ENCODE assay signal across 8 mouse cellular contexts in genomic region chr15:5117031-5117601, GRCm38 (mm10). TPM values are rescaled to one million over a fixed set of nuclear protein-coding genes. Genes with fewer than 3 reads are reported as not detected.
A peak's percentile ranks its signal among the peaks of the same experiment; 100 is the strongest.
DNase-seq lines count a peak whose midpoint lies in the region; ATAC-seq and TF ChIP-seq lines count a peak whose summit lies in the region.

No protein-coding gene starts in this region.

- peaks cover 13% of the 10 kb centered on the region for H3K4me1 ChIP-seq in heart, embryonic 10.5 days
- peaks cover 60% of the 10 kb centered on the region for H3K4me1 ChIP-seq in G1E (ENCODE audit: insufficient read depth, low read depth, low read length)
- H3K4me1 ChIP-seq in heart, embryonic 16.5 days (ENCODE audit: control insufficient read depth, insufficient read depth, low read length) = peaks cover 22% of the 10 kb centered on the region
- peaks cover 65% of the 10 kb centered on the region for H3K4me1 ChIP-seq in liver, embryonic 12.5 days

- peak overlapping the region; percentile 75 for H3K4me2 ChIP-seq in heart, embryonic 16.5 days (ENCODE audit: low read depth, low read length)
- H3K4me2 ChIP-seq in liver, embryonic 12.5 days = peak overlapping the region; percentile 87

- H3K36me3 ChIP-seq in heart, embryonic 10.5 days = peaks cover 49% of the 10 kb centered on the region
- H3K36me3 ChIP-seq in G1E (replicated peaks) = peaks cover 63% of the 10 kb centered on the region
- H3K36me3 ChIP-seq in heart, embryonic 16.5 days (ENCODE audit: control insufficient read depth, insufficient read depth) = peaks cover 34% of the 10 kb centered on the region
- H3K36me3 ChIP-seq in liver, embryonic 12.5 days = peaks cover 52% of the 10 kb centered on the region

- peak overlapping the region; percentile 91 for H3K27ac ChIP-seq in heart, embryonic 10.5 days
- peak overlapping the region; percentile 97 for H3K27ac ChIP-seq in heart, embryonic 16.5 days (ENCODE audit: low read length)
- H3K27ac ChIP-seq in liver, embryonic 12.5 days = peak overlapping the region; percentile 79

- H3K9me3 ChIP-seq in heart, embryonic 10.5 days = no peaks in the 10 kb centered on the region
- H3K9me3 ChIP-seq in G1E (replicated peaks) = no peaks in the 10 kb centered on the region
- no peaks in the 10 kb centered on the region for H3K9me3 ChIP-seq in heart, embryonic 16.5 days (replicated peaks; ENCODE audit: control insufficient read depth, low read length)
- H3K9me3 ChIP-seq in liver, embryonic 12.5 days (replicated peaks) = no peaks in the 10 kb centered on the region

- no peaks in the 10 kb centered on the region for H3K27me3 ChIP-seq in heart, embryonic 10.5 days (ENCODE audit: insufficient read depth, poor library complexity, severe bottlenecking)
- H3K27me3 ChIP-seq in G1E (ENCODE audit: insufficient read depth, low read length) = no peaks in the 10 kb centered on the region
- H3K27me3 ChIP-seq in heart, embryonic 16.5 days (ENCODE audit: control insufficient read depth, insufficient read depth, low read length) = no peaks in the 10 kb centered on the region
- no peaks in the 10 kb centered on the region for H3K27me3 ChIP-seq in liver, embryonic 12.5 days (replicated peaks)

- peak overlapping the region; percentile 76 for H3K4me3 ChIP-seq in heart, embryonic 10.5 days
- peak overlapping the region; percentile 95 for H3K4me3 ChIP-seq in G1E (ENCODE audit: low read depth, low read length)
- peak overlapping the region; percentile 94 for H3K4me3 ChIP-seq in heart, embryonic 16.5 days (ENCODE audit: low read length)
- H3K4me3 ChIP-seq in liver, embryonic 12.5 days = peak overlapping the region; percentile 86

- TF ChIP-seq CTCF in G1E (IDR thresholded peaks at IDR 0.05; ENCODE audit: low read depth, low read length) = no peak

- ATAC-seq in G1E (ENCODE audit: extremely low read depth, insufficient number of reproducible peaks, low FRiP score, poor library complexity, severe bottlenecking) = no peak
- ATAC-seq in heart, embryonic 16.5 days (replicated peaks; ENCODE audit: extremely low read depth, insufficient read depth, low FRiP score) = no peak
- ATAC-seq in liver, embryonic 12.5 days = no peak

- intact Hi-C loops in heart, postnatal 25 days (cut with DNase I) = loop anchor here (2.0 kb wide), 1 partner anchor 26 kb away; the partner anchor contains the start of gene Prkaa1

- peak overlapping the region; percentile 98 for H3K9ac ChIP-seq in heart, embryonic 16.5 days (ENCODE audit: low read length)
- peak overlapping the region; percentile 92 for H3K9ac ChIP-seq in liver, embryonic 12.5 days

- 3% methylated on average over 22 of the region's 22 CpGs for WGBS in heart, embryonic 10.5 days
- WGBS in heart, embryonic 16.5 days = under 1% methylated on average over 22 of the region's 22 CpGs
- WGBS in liver, embryonic 12.5 days (ENCODE audit: insufficient replicate concordance) = under 1% methylated on average over 22 of the region's 22 CpGs

- no peak for DNase-seq in heart, embryonic 10.5 days (ENCODE audit: low spot score)
- no peak for DNase-seq in heart, postnatal 25 days (ENCODE audit: low spot score)
- DNase-seq in G1E (ENCODE audit: low spot score) = no peak
- peak; percentile 42 to 50 for DNase-seq in spleen, postnatal 36 days (ENCODE audit: low spot score in 2 of 2)
- DNase-seq in embryo, embryonic 11 days = no peak
- DNase-seq in layer of hippocampus, adult 18-20 months (ENCODE audit: low spot score in 2 of 2) = no peak

RNA-seq across cellular contexts. Expression of gene Rpl37, which starts 0.7 kb away (rescaled TPM):
- polyA plus RNA-seq in heart, embryonic 10.5 days (2016; fragmentation: Nextera tagmentation; extraction: Ambion mirVana) = 366 and 403 TPM in 2 replicates
- 100 to 1,000 TPM; 178 to 197 TPM for total RNA-seq in heart, postnatal 25 days (2021)
- 374 and 438 TPM in 2 replicates for total RNA-seq in G1E (2014; fragmentation: Nextera tagmentation)
- 1,244 and 1,575 TPM in 2 replicates for total RNA-seq in G1E (2017)
- polyA plus RNA-seq in G1E (2012) = 48.0 and 51.7 TPM in 2 replicates
- polyA plus RNA-seq in heart, embryonic 16.5 days (2015; fragmentation: Nextera tagmentation; extraction: Ambion mirVana) = 226 and 249 TPM in 2 replicates
- 532 and 540 TPM in 2 replicates for polyA plus RNA-seq in liver, embryonic 12.5 days (2016; fragmentation: Nextera tagmentation; extraction: Ambion mirVana)
- 100 to 1,000 TPM; 322 to 344 TPM for total RNA-seq in layer of hippocampus, adult 18-20 months (2021)

RNA-seq across cellular contexts. Expression of gene Card6, which starts 8.8 kb away (rescaled TPM):
- 1.5 and 2.3 TPM in 2 replicates for polyA plus RNA-seq in heart, embryonic 10.5 days (2016; fragmentation: Nextera tagmentation; extraction: Ambion mirVana)
- 1 to 10 TPM; 6.8 to 7.0 TPM for total RNA-seq in heart, postnatal 25 days (2021)
- 19.2 and 20.8 TPM in 2 replicates for total RNA-seq in G1E (2014; fragmentation: Nextera tagmentation)
- 6.0 and 7.5 TPM in 2 replicates for total RNA-seq in G1E (2017)
- 1.9 and 2.0 TPM in 2 replicates for polyA plus RNA-seq in G1E (2012)
- 1.6 and 1.9 TPM in 2 replicates for polyA plus RNA-seq in heart, embryonic 16.5 days (2015; fragmentation: Nextera tagmentation; extraction: Ambion mirVana)
- polyA plus RNA-seq in liver, embryonic 12.5 days (2016; fragmentation: Nextera tagmentation; extraction: Ambion mirVana) = 0.85 and 1.0 TPM in 2 replicates
- total RNA-seq in layer of hippocampus, adult 18-20 months (2021) = 1 to 10 TPM; 4.9 to 5.9 TPM

RNA-seq across cellular contexts. Expression of gene Prkaa1, which starts 26.5 kb away (rescaled TPM):
- 21.1 and 22.7 TPM in 2 replicates for polyA plus RNA-seq in heart, embryonic 10.5 days (2016; fragmentation: Nextera tagmentation; extraction: Ambion mirVana)
- 10 to 100 TPM; 12.8 to 15.2 TPM for total RNA-seq in heart, postnatal 25 days (2021)
- total RNA-seq in G1E (2014; fragmentation: Nextera tagmentation) (109 and 121 TPM in 2 replicates), G1E (2017) (66.7 and 79.5 TPM in 2 replicates)
- polyA plus RNA-seq in G1E (2012) = 4.5 and 5.8 TPM in 2 replicates
- 14.8 and 17.1 TPM in 2 replicates for polyA plus RNA-seq in heart, embryonic 16.5 days (2015; fragmentation: Nextera tagmentation; extraction: Ambion mirVana)
- 21.3 and 22.3 TPM in 2 replicates for polyA plus RNA-seq in liver, embryonic 12.5 days (2016; fragmentation: Nextera tagmentation; extraction: Ambion mirVana)
- 10 to 100 TPM; 24.4 to 25.4 TPM for total RNA-seq in layer of hippocampus, adult 18-20 months (2021)

RNA-seq across cellular contexts. Expression of gene C7, which starts 53.6 kb away (rescaled TPM):
- 0.09 and 0.11 TPM in 2 replicates for polyA plus RNA-seq in heart, embryonic 10.5 days (2016; fragmentation: Nextera tagmentation; extraction: Ambion mirVana)
- total RNA-seq in heart, postnatal 25 days (2021) = 1 to 10 TPM; 1.6 to 2.3 TPM
- total RNA-seq in G1E (2014; fragmentation: Nextera tagmentation) (not detected in 2 replicates), G1E (2017) (0.05 TPM in 1 of 2 replicates, not detected in the other)
- polyA plus RNA-seq in G1E (2012) = not detected in 2 replicates
- 0.11 and 0.17 TPM in 2 replicates for polyA plus RNA-seq in heart, embryonic 16.5 days (2015; fragmentation: Nextera tagmentation; extraction: Ambion mirVana)
- not detected in 2 replicates for polyA plus RNA-seq in liver, embryonic 12.5 days (2016; fragmentation: Nextera tagmentation; extraction: Ambion mirVana)
- total RNA-seq in layer of hippocampus, adult 18-20 months (2021) = under 1 TPM; 0.12 to 0.20 TPM

Comparison
In these comparisons a context has a peak if more than half of its experiments do, and no peak if none do; other contexts are left out.
1. DNase-seq: peak in spleen, postnatal 36 days (2 of 2); none in heart, embryonic 10.5 days (single experiment), heart, postnatal 25 days (single experiment), G1E (single experiment), embryo, embryonic 11 days (single experiment) and layer of hippocampus, adult 18-20 months (0 of 2).
2. Peak in every context shown above with its lines, with median percentiles within 50 percentile points of each other: H3K27ac ChIP-seq and H3K4me3 ChIP-seq.